Mouse (Mus musculus) forebrain, embryonic 16.5 days (tissue): ENCODE data around the gene Lbhd2. TPM values are rescaled to one million over a fixed set of nuclear protein-coding genes. Genes with fewer than 3 reads are reported as not detected.

Source experiments
- polyA plus RNA-seq: library from polyadenylated mRNA; unstranded; fragments of >200 nt; fragmentation: Nextera tagmentation; extraction: Ambion mirVana; gene quantifications from 2 replicates; pipeline ENCODE4 v1.2.1, GENCODE M21; 2015

The Lbhd2 gene
- polyA plus RNA-seq, 1 experiment from 2014 or later, result 4.5 TPM

Other genes starting within 250 kb of the Lbhd2 start
- 14.0 and 15.8 TPM in 2 replicates for gene Traf3, start 240.4 kb upstream of the Lbhd2 start, polyA plus RNA-seq
- gene 4930595D18Rik, start 222.3 kb upstream of the Lbhd2 start, polyA plus RNA-seq, result not detected in 2 replicates
- gene Amn, start 135.7 kb upstream of the Lbhd2 start, polyA plus RNA-seq, result 6.8 and 8.2 TPM in 2 replicates
- gene Cdc42bpb, start 29.1 kb upstream of the Lbhd2 start, polyA plus RNA-seq, result 33.6 and 39.9 TPM in 2 replicates
- gene Exoc3l4, start 10.2 kb downstream of the Lbhd2 start, polyA plus RNA-seq, result 1.9 and 2.5 TPM in 2 replicates
- gene Tnfaip2, start 35.7 kb downstream of the Lbhd2 start, polyA plus RNA-seq, result 0.63 and 0.84 TPM in 2 replicates
- gene Gm266, start 79.0 kb downstream of the Lbhd2 start, polyA plus RNA-seq, result 0.23 and 1.1 TPM in 2 replicates
- 549 and 607 TPM in 2 replicates for gene Eif5, start 131.2 kb downstream of the Lbhd2 start, polyA plus RNA-seq
- gene Mark3, start 167.7 kb downstream of the Lbhd2 start, polyA plus RNA-seq, result 45.0 and 49.2 TPM in 2 replicates